Mouse (Mus musculus): ENCODE measurements around the gene Htr5a. TPM values are rescaled to one million over a fixed set of nuclear protein-coding genes. Genes with fewer than 3 reads are reported as not detected.
A peak's percentile ranks its signal among the peaks of the same experiment; 100 is the strongest.

Htr5a gene
- polyA plus RNA-seq, 1 experiment from 2014 or later, result 0.04 TPM

DNA sequence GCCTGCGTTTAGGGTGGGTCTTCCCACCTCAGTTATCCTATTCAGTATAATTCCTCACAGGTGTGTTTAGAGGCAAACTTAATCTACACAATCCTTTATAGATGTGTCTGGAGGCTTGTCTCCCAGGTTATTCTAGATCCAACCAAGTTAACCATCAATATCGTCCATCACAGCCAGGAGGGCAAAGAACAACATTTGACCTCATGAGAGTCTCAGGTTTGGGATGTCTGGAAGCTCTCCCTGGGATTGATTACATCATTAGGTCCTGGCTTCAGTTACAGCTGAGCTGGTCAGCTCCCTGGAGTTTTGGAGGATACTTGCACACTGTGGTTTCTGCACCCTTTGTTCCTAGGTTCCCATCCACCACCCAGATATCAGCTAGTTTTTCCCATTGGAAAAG lies 6.9 kb upstream of the Htr5a start:
- Histone ChIP-seq H3K4me2 (ENCODE audit: low read depth) (no peak overlapping the region), H3K4me3 (ENCODE audit: low read depth, low read length) (no peak overlapping the region), H3K9ac (ENCODE audit: low read length) (no peak overlapping the region), H3K9me3 (ENCODE audit: control insufficient read depth, low read length) (no peaks in the 10 kb centered on the region), H3K27ac (ENCODE audit: low read depth, low read length) (no peak overlapping the region), H3K4me1 (ENCODE audit: control insufficient read depth, insufficient read depth, low read length) (no peaks in the 10 kb centered on the region), H3K27me3 (ENCODE audit: control insufficient read depth, insufficient read depth, low read length) (no peaks in the 10 kb centered on the region), H3K36me3 (ENCODE audit: control insufficient read depth, insufficient read depth, low read length) (no peaks in the 10 kb centered on the region)
- no peak for ATAC-seq (ENCODE audit: insufficient read depth, low FRiP score, low TSS enrichment)
- WGBS, result 86% methylated on average over 2 of the region's 2 CpGs
- DNase-seq (ENCODE audit: low spot score), result no peak

DNA sequence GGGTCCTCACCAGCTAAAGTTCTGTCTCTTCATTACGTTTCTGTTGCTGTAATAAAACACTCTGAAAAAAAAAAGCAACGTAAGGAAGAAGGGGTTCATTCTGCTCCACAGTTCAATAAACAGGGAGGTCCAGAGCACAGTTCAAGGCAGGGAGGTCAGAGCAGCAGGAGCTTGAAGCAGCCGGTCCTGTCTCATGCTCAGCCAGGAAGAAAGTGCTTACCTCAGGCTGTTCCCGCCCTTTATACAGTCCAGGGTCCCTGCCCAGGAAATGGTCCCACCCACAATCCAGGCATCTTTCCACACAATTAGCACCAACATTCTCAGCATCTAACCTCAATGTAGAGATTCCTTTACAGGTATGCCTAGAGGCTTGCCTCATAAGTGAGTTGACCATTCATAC lies 3.9 kb upstream of the Htr5a start:
- DNase-seq (ENCODE audit: low spot score), result no peak
- Histone ChIP-seq H3K4me1 (ENCODE audit: control insufficient read depth, insufficient read depth, low read length) (no peaks in the 10 kb centered on the region), H3K27me3 (ENCODE audit: control insufficient read depth, insufficient read depth, low read length) (peaks cover 7% of the 10 kb centered on the region), H3K9me3 (ENCODE audit: control insufficient read depth, low read length) (no peaks in the 10 kb centered on the region), H3K9ac (ENCODE audit: low read length) (no peak overlapping the region), H3K36me3 (ENCODE audit: control insufficient read depth, insufficient read depth, low read length) (no peaks in the 10 kb centered on the region), H3K27ac (ENCODE audit: low read depth, low read length) (no peak overlapping the region), H3K4me3 (ENCODE audit: low read depth, low read length) (no peak overlapping the region), H3K4me2 (ENCODE audit: low read depth) (no peak overlapping the region)
- no peak for ATAC-seq (ENCODE audit: insufficient read depth, low FRiP score, low TSS enrichment)
- WGBS, result 48% methylated on average over 4 of the region's 4 CpGs

DNA sequence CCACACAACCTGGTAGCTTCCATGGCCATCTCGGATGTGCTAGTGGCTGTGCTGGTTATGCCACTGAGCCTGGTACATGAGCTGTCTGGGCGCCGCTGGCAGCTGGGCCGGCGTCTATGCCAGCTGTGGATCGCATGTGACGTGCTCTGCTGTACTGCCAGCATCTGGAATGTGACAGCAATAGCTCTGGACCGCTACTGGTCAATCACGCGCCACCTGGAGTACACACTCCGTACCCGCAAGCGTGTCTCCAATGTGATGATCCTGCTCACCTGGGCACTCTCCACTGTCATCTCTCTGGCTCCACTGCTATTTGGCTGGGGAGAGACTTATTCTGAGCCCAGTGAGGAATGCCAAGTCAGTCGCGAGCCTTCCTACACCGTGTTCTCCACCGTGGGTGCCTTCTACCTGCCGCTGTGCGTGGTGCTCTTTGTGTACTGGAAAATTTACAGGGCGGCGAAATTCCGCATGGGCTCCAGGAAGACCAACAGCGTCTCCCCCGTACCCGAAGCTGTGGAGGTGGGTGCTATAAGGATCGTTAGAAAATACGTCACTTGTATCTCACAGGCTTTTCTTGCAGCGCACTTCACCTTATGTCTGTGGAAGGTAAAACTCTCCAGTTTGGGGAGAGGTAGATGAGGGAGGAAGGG lies 847 bp downstream of the Htr5a start:
- H3K27ac ChIP-seq (ENCODE audit: low read depth, low read length), result no peak overlapping the region
- 72% methylated on average over 28 of the region's 28 CpGs for WGBS
- no peak for ATAC-seq (ENCODE audit: insufficient read depth, low FRiP score, low TSS enrichment)
- H3K36me3 ChIP-seq (ENCODE audit: control insufficient read depth, insufficient read depth, low read length), result no peaks in the 10 kb centered on the region
- DNase-seq (ENCODE audit: low spot score), result no peak
- H3K4me2 ChIP-seq (ENCODE audit: low read depth), result no peak overlapping the region
- H3K9ac ChIP-seq (ENCODE audit: low read length), result no peak overlapping the region
- H3K9me3 ChIP-seq (ENCODE audit: control insufficient read depth, low read length), result no peaks in the 10 kb centered on the region
- H3K4me1 ChIP-seq (ENCODE audit: control insufficient read depth, insufficient read depth, low read length), result no peaks in the 10 kb centered on the region
- no peak overlapping the region for H3K4me3 ChIP-seq (ENCODE audit: low read depth, low read length)
- H3K27me3 ChIP-seq (ENCODE audit: control insufficient read depth, insufficient read depth, low read length), result peaks cover 7% of the 10 kb centered on the region

DNA sequence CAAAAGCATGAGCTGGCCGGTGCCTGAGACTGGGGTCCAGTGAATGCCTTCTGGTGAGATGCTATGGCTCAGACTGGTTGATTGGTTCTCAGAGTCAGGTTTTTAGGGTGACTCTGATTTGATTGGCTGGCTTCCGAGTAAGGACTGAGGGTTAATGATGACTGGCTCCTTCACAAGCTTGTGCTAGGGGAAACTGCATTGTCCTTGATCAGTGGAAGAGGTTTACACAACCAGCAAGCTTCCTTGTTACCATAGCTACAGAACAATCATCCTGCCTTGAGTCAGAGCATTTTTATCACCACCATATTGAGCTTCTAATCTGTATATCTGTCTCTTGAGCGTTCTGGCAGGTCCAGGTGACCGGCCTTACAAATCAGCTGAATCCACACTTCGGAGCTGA lies 5.0 kb downstream of the Htr5a start:
- DNase-seq (ENCODE audit: low spot score) (no peak), ATAC-seq (ENCODE audit: insufficient read depth, low FRiP score, low TSS enrichment) (no peak)
- no peaks in the 10 kb centered on the region for H3K4me1 ChIP-seq (ENCODE audit: control insufficient read depth, insufficient read depth, low read length)
- no peak overlapping the region for H3K4me2 ChIP-seq (ENCODE audit: low read depth)
- H3K27me3 ChIP-seq (ENCODE audit: control insufficient read depth, insufficient read depth, low read length), result peaks cover 7% of the 10 kb centered on the region
- no peak overlapping the region for H3K27ac ChIP-seq (ENCODE audit: low read depth, low read length)
- H3K4me3 ChIP-seq (ENCODE audit: low read depth, low read length), result no peak overlapping the region
- no peaks in the 10 kb centered on the region for H3K36me3 ChIP-seq (ENCODE audit: control insufficient read depth, insufficient read depth, low read length)
- no peak overlapping the region for H3K9ac ChIP-seq (ENCODE audit: low read length)
- H3K9me3 ChIP-seq (ENCODE audit: control insufficient read depth, low read length), result no peaks in the 10 kb centered on the region
- WGBS, result 67% methylated on average over 5 of the region's 5 CpGs

DNA sequence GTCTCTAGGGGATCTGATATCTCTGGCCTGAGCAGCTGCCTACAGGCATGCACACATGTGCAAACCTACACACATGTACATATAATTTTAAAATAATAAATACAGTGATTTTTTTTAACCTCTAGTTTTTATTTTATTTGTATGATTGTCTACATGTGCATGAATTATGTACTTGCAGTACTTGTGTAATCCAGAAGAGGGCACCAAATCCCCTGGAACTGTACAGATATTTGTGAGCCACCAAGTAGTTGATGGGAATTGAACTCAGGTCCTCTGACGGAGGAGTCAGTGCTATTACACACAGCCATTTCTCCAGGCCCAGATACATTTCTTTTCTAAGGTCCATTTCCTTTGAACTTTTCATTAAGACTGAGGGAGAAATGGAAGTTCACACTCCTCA lies 12.3 kb downstream of the Htr5a start:
- ATAC-seq (ENCODE audit: insufficient read depth, low FRiP score, low TSS enrichment) (no peak), DNase-seq (ENCODE audit: low spot score) (no peak)
- Histone ChIP-seq H3K4me3 (ENCODE audit: low read depth, low read length) (no peak overlapping the region), H3K27ac (ENCODE audit: low read depth, low read length) (no peak overlapping the region), H3K9me3 (ENCODE audit: control insufficient read depth, low read length) (no peaks in the 10 kb centered on the region), H3K36me3 (ENCODE audit: control insufficient read depth, insufficient read depth, low read length) (no peaks in the 10 kb centered on the region), H3K9ac (ENCODE audit: low read length) (no peak overlapping the region), H3K4me1 (ENCODE audit: control insufficient read depth, insufficient read depth, low read length) (no peaks in the 10 kb centered on the region), H3K27me3 (ENCODE audit: control insufficient read depth, insufficient read depth, low read length) (no peaks in the 10 kb centered on the region), H3K4me2 (ENCODE audit: low read depth) (no peak overlapping the region)
- 60% methylated on average over 1 of the region's 1 CpGs for WGBS

DNA sequence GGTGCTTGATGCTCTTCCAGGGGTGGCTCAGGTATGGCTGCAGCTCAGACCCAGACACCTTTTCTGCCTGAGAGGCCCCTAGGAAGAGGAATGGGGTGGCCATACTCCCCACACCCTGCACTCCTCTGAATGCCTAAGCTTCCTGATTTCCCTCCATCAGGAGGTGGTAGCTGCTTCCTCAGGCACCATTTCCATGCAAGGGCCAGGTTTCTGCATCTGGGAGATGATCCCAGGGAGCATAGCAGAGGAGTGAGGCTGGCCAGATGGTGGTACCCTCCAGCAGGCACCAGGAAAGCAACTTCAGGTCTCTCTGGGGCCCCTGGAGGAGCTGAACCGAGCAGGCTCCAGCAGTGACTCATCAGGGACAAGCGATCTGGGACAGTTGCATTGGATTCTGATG lies 13.8 kb downstream of the Htr5a start:
- H3K4me3 ChIP-seq (ENCODE audit: low read depth, low read length), result no peak overlapping the region
- H3K36me3 ChIP-seq (ENCODE audit: control insufficient read depth, insufficient read depth, low read length), result no peaks in the 10 kb centered on the region
- 78% methylated on average over 2 of the region's 2 CpGs for WGBS
- H3K9me3 ChIP-seq (ENCODE audit: control insufficient read depth, low read length), result no peaks in the 10 kb centered on the region
- no peak for ATAC-seq (ENCODE audit: insufficient read depth, low FRiP score, low TSS enrichment)
- no peak for DNase-seq (ENCODE audit: low spot score)
- H3K27me3 ChIP-seq (ENCODE audit: control insufficient read depth, insufficient read depth, low read length), result no peaks in the 10 kb centered on the region
- no peak overlapping the region for H3K4me2 ChIP-seq (ENCODE audit: low read depth)
- no peaks in the 10 kb centered on the region for H3K4me1 ChIP-seq (ENCODE audit: control insufficient read depth, insufficient read depth, low read length)
- no peak overlapping the region for H3K27ac ChIP-seq (ENCODE audit: low read depth, low read length)
- no peak overlapping the region for H3K9ac ChIP-seq (ENCODE audit: low read length)

DNA sequence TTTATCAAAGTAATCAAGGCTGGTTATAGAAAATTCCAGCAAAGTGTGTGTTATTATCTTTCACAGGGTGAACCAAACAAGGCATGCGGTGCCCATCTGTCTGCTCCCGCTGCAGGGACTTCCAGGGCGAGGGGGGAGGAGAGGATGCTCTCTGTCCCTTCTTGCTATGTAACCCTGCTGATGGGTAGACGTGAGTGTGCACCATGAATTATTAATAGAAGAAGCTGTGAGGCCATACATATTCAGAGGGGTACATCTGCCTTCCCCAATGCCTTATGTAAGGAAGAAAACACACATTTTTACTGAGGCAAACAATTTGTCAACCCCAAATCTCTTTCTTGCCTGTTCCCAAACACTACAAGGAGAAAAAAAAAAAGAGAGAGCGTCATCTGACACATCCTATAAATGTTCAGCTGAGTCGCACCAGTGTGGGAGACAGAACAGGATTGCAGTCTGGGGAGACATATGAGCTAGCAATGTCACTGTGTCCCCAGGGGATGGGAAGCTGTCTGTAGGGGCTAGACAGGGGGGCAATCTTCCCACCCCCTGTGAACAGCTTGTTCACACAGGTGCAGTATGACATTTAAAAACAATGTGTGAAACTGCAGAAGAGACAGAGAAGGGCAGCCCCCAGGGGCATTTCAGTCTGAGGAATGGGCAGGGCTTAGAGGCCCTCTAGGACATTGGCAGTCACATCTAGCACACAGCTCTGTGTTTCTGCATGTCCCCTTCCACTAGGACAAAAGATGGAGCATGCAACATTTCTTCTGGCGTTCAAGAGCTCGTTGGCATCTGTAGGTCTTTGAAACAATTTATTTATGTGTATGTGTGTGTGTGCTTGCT lies 31.5 kb downstream of the Htr5a start:
- Histone ChIP-seq H3K9ac (ENCODE audit: low read length) (no peak overlapping the region), H3K27ac (ENCODE audit: low read depth, low read length) (no peak overlapping the region), H3K36me3 (ENCODE audit: control insufficient read depth, insufficient read depth, low read length) (no peaks in the 10 kb centered on the region), H3K4me1 (ENCODE audit: control insufficient read depth, insufficient read depth, low read length) (no peaks in the 10 kb centered on the region), H3K4me2 (ENCODE audit: low read depth) (no peak overlapping the region), H3K9me3 (ENCODE audit: control insufficient read depth, low read length) (no peaks in the 10 kb centered on the region), H3K4me3 (ENCODE audit: low read depth, low read length) (no peak overlapping the region), H3K27me3 (ENCODE audit: control insufficient read depth, insufficient read depth, low read length) (no peaks in the 10 kb centered on the region)
- DNase-seq (ENCODE audit: low spot score) (peak; percentile 53), ATAC-seq (ENCODE audit: insufficient read depth, low FRiP score, low TSS enrichment) (peak; percentile 83)
- 44% methylated on average over 8 of the region's 8 CpGs for WGBS

DNA sequence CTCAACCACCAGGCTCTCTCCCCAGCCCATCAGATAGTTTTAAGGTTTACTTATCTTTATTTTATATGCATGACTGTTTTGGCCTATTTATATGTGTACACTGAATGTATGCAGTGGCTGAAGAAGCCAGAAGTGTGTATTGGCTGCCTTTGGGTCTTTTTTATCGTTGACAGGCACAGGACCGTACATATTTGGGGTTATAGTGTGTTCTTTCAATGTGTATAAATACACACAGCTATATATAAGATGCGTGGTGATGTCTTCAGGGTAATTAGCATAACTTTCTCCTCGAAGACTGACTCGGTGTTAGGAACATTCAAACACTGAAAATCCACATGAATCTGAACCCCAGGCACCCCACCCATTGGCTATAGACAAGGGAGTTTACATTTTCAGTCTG lies 32.3 kb downstream of the Htr5a start:
- WGBS, result 88% methylated on average over 5 of the region's 5 CpGs

More for the DNA sequence above, 32.3 kb downstream of the Htr5a start:
- Histone ChIP-seq H3K4me3 (ENCODE audit: low read depth, low read length) (no peak overlapping the region), H3K36me3 (ENCODE audit: control insufficient read depth, insufficient read depth, low read length) (no peaks in the 10 kb centered on the region), H3K27me3 (ENCODE audit: control insufficient read depth, insufficient read depth, low read length) (no peaks in the 10 kb centered on the region), H3K4me1 (ENCODE audit: control insufficient read depth, insufficient read depth, low read length) (no peaks in the 10 kb centered on the region), H3K27ac (ENCODE audit: low read depth, low read length) (no peak overlapping the region), H3K9ac (ENCODE audit: low read length) (no peak overlapping the region), H3K9me3 (ENCODE audit: control insufficient read depth, low read length) (no peaks in the 10 kb centered on the region), H3K4me2 (ENCODE audit: low read depth) (no peak overlapping the region)
- DNase-seq (ENCODE audit: low spot score) (no peak), ATAC-seq (ENCODE audit: insufficient read depth, low FRiP score, low TSS enrichment) (no peak)
